Comparison of ENCODE assay signal across 7 mouse cellular contexts in the genomic region with DNA sequence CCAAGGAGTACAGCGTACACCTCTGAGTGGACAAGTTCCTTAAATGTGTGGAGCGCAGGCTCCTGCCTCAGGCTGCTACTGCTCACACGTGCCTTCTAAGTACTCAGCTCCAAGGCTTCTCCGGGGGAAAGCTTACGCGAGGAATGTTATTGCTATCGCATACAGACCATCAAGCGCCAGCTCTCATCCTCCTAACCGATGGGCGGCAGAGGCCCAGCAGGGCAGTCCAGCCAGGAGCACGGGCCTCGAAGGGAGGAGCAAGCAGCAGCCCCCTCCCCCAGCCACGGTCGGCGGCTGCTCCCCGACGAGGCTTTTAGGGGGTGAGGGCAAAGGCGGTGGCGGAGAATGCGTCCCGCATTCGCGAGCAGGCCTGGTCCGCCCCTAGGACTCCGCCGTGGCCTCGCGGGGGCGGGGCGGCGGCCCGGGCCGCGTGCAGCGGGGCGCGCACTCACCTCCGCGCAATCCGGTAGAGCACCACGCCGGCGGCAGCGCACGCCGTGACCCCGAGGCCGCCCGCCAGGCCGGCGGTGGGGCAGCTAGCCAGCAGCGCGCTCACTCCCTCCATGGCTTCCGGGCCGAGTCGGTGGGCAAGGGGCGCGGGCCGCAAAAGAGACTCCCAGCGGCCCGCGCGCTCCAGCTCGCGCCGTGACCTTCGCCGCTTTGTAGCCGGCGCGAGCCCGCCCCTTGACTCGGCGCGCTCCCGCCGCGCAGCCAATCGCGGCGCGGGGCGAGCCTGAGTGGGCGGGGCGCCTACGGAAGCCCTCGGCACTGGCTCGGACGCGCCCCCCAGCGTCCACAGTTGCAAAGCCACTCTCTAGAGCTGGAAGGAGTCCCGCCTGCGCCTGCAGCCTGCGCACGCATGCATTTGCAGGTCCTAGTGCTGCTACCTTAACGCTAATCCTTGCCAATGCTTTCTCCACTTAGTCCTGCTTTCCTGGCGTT. TPM values are rescaled to one million over a fixed set of nuclear protein-coding genes. Genes with fewer than 3 reads are reported as not detected.
DNase-seq lines count a peak whose midpoint lies in the region; ATAC-seq and TF ChIP-seq lines count a peak whose summit lies in the region.

A gene (minus strand): TSS at position 662 of the 942 bp plus-strand sequence.

- H3K4me1 ChIP-seq in intestine, postnatal 0 days (replicated peaks; ENCODE audit: control insufficient read depth, insufficient read depth, low read length) = 0 out of 2 replicates have a peak, but pooled peaks cover 8% of the 10 kb centered on the region
- H3K4me1 ChIP-seq in midbrain, embryonic 12.5 days = peaks cover 46% of the 10 kb centered on the region
- H3K4me1 ChIP-seq in small intestine, adult 2 months (ENCODE audit: control insufficient read depth, insufficient read depth, insufficient read length, low read length) = peaks cover 10% of the 10 kb centered on the region

- no peaks in the 10 kb centered on the region for H3K9me3 ChIP-seq in intestine, postnatal 0 days (ENCODE audit: control insufficient read depth)
- H3K9me3 ChIP-seq in midbrain, embryonic 12.5 days = no peaks in the 10 kb centered on the region

- peak; percentile 88 for DNase-seq in adrenal gland, adult 8-10 months
- peak; percentile 92 for DNase-seq in embryo, embryonic 9.5 days (ENCODE audit: extremely low spot score)
- peak; percentile 38 for DNase-seq in gonadal fat pad, adult 2 months (ENCODE audit: low read depth)
- DNase-seq in left cerebral cortex, postnatal 4 days = peak; percentile 97

- no peaks in the 10 kb centered on the region for H3K27me3 ChIP-seq in intestine, postnatal 0 days (replicated peaks; ENCODE audit: control insufficient read depth, insufficient read depth, low read length)
- no peaks in the 10 kb centered on the region for H3K27me3 ChIP-seq in midbrain, embryonic 12.5 days
- no peaks in the 10 kb centered on the region for H3K27me3 ChIP-seq in small intestine, adult 2 months (ENCODE audit: control insufficient read depth, insufficient read depth, low read length)

- intact Hi-C loops in left cerebral cortex, postnatal 4 days (cut with DNase I) = no loop called here

- 0 out of 2 replicates have a peak, but pooled peaks have one; percentile 14 for TF ChIP-seq POLR2A in small intestine, adult 2 months (IDR thresholded peaks at IDR 0.05; ENCODE audit: low read depth, low read length)

- H3K4me2 ChIP-seq in intestine, postnatal 0 days (replicated peaks; ENCODE audit: low read depth) = peak within 1 kb of the TSS; percentile 88
- peak within 1 kb of the TSS; percentile 91 for H3K4me2 ChIP-seq in midbrain, embryonic 12.5 days (replicated peaks)

- peaks cover 4% of the 10 kb centered on the region; the same call in 1 of the 2 replicates for H3K36me3 ChIP-seq in intestine, postnatal 0 days (ENCODE audit: control insufficient read depth, insufficient read depth)
- peaks cover 8% of the 10 kb centered on the region; the same call in 1 of the 2 replicates for H3K36me3 ChIP-seq in midbrain, embryonic 12.5 days
- no peaks in the 10 kb centered on the region; the same call in 1 of the 2 replicates for H3K36me3 ChIP-seq in small intestine, adult 2 months (ENCODE audit: control insufficient read depth, insufficient read depth, low read length)

- H3K4me3 ChIP-seq in intestine, postnatal 0 days (ENCODE audit: low read depth, low read length) = peak within 1 kb of the TSS; percentile 69
- H3K4me3 ChIP-seq in midbrain, embryonic 12.5 days = peak within 1 kb of the TSS; percentile 84
- peak within 1 kb of the TSS; percentile 73 for H3K4me3 ChIP-seq in small intestine, adult 2 months (ENCODE audit: low read depth, low read length)

- peak; percentile 95 for ATAC-seq in intestine, postnatal 0 days
- peak; percentile 90 for ATAC-seq in midbrain, embryonic 12.5 days (ENCODE audit: low FRiP score, low read depth)

- peak within 1 kb of the TSS; percentile 54 for H3K27ac ChIP-seq in intestine, postnatal 0 days (ENCODE audit: low read depth, low read length)
- H3K27ac ChIP-seq in midbrain, embryonic 12.5 days (replicated peaks) = peak within 1 kb of the TSS; percentile 80
- no peak within 1 kb of the TSS for H3K27ac ChIP-seq in small intestine, adult 2 months (ENCODE audit: insufficient read depth, low read depth, low read length)

- WGBS in intestine, postnatal 0 days = under 1% methylated on average over 77 of the region's 97 CpGs
- under 1% methylated on average over 94 of the region's 97 CpGs for WGBS in midbrain, embryonic 12.5 days
- WGBS in small intestine, adult 2 months = under 1% methylated on average over 96 of the region's 97 CpGs

- H3K9ac ChIP-seq in intestine, postnatal 0 days (ENCODE audit: low read depth, low read length) = peak within 1 kb of the TSS; percentile 70
- peak within 1 kb of the TSS; percentile 90 for H3K9ac ChIP-seq in midbrain, embryonic 12.5 days (replicated peaks)

- TF ChIP-seq CTCF in intestine, postnatal 0 days (IDR thresholded peaks at IDR 0.05; ENCODE audit: low read depth) = peak; percentile 98
- peak; percentile 72 for TF ChIP-seq CTCF in small intestine, adult 2 months (IDR thresholded peaks at IDR 0.05; ENCODE audit: extremely low read depth, insufficient read length, insufficient replicate concordance, low read depth, low read length)

RNA-seq across cellular contexts. Expression of the gene that starts here (rescaled TPM):
- total RNA-seq in adrenal gland, adult 8-10 months (2022) = 10 to 100 TPM; 29.0 to 41.6 (median 36.4) TPM
- 28.5 and 34.2 TPM in 2 replicates for polyA plus RNA-seq in gonadal fat pad, adult 2 months (2012; rRNA removed)
- 8.7 and 9.6 TPM in 2 replicates for polyA plus RNA-seq in intestine, postnatal 0 days (2015; fragmentation: Nextera tagmentation; extraction: Ambion mirVana)
- 10 to 100 TPM; 57.8 to 60.1 TPM for total RNA-seq in left cerebral cortex, postnatal 4 days (2021)
- polyA plus RNA-seq in midbrain, embryonic 12.5 days (2016; fragmentation: Nextera tagmentation; extraction: Ambion mirVana) = 38.2 and 39.3 TPM in 2 replicates
- polyA plus RNA-seq in small intestine, adult 2 months (2012; rRNA removed) = 14.5 and 19.7 TPM in 2 replicates

Comparison
In these comparisons a context has a peak if more than half of its experiments do, and no peak if none do; other contexts are left out.
1. DNase-seq: peak in every context shown above with its lines; median percentile 97 in left cerebral cortex, postnatal 4 days; 92 in embryo, embryonic 9.5 days; 88 in adrenal gland, adult 8-10 months; 38 in gonadal fat pad, adult 2 months.